Mouse (Mus musculus) bone marrow, adult 2 months (tissue): ENCODE measurements around the gene Trim14.

ENCODE experiments used
- CTCF ChIP-seq: fragments of 200-500 bp; IDR thresholded peaks from 2 replicates; pipeline ENCODE4 v1.5.1; 2011; ENCODE audit warnings: low read length, control low read depth; ENCODE audit not compliant: control insufficient read depth, insufficient read depth
- POLR2A ChIP-seq: fragments of 200-500 bp; IDR thresholded peaks from 2 replicates; pipeline ENCODE4 v1.6.1; 2011; ENCODE audit warnings: low read depth, mild to moderate bottlenecking, control low read depth, low read length, borderline replicate concordance; ENCODE audit not compliant: control insufficient read depth

GRCm38 (mm10) chr4:46448886-46449285 lies 87.1 kb downstream of the Trim14 start:
- TF ChIP-seq POLR2A, result no peak
- no peak for TF ChIP-seq CTCF
